Mouse (Mus musculus): Measurements from ENCODE around the gene Snrpa.
A peak's percentile ranks its signal among the peaks of the same experiment; 100 is the strongest.

Gene Snrpa

DNA sequence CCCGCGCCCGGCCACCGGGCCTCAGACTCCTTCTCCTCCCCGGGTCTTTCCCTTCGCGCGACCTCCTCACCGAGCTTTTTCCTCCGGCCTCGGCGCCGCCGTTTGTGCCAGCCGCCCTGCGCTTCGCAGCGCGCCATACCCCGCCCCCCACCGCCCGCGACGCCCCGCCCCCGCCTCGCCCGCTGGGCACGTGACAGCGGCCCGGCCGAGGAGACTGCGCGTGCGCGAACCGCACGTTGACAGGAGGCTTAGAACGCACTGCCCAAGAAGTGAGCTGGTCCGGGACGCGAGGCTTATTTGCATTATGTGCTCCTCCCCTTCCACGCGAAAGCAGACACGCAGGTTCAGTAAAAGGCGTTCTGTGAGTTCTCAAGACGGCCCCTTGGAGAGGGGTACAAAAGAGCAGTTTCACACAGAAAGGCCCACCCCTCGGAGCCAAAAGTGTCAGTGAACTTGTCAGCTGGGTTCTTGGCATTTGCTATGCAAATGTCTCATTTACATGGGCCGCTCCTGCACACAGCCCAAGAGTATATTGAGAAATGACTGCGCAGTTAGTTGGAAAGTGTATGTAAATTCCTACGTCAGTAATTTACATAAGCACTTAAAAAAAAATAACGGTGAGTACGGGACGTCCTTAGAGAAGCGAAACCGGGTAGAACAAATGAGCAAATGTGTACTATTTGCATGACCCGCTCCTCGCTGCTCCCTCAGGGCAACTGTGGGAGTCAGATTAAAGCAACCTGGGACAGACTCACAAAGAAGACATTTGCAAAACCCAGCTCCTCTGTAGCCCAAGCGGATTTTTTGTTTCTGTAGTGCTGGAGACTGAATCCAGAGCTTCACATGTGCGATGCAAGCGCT is 29.2 kb downstream of the Snrpa start, which contains the start of gene Egln2:
TSS of gene Egln2 (minus strand) at position 189 of the 861 bp plus-strand sequence.
- DNase-seq (ENCODE audit: low read depth, low spot score), result peak; percentile 93

DNA sequence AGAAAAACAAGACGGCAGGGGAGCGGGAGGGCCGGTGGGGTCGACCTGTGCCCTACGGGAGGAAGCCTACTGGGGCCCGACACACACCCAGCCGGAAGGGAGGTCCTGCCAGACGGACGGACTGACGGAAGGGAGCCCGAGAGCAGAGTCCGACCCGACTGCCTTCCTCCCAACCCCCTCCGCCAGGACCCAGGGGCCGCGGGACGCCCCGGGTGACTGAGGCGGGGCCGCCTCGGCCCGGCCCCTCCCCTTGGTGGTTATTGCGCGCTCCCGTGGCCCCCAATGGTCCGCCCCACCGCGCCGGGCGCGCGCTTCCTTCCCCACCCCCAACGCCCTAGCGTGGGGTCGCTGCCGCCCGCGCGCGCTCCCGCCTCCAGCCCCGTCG is 29.9 kb downstream of the Snrpa start:
- peak; percentile 79 for DNase-seq (ENCODE audit: low read depth, low spot score)

- no peak for DNase-seq (ENCODE audit: low read depth, low spot score)
These were observed 30.4 kb downstream of the Snrpa start for GRCm38 (mm10) chr7:27165696-27166095.

DNA sequence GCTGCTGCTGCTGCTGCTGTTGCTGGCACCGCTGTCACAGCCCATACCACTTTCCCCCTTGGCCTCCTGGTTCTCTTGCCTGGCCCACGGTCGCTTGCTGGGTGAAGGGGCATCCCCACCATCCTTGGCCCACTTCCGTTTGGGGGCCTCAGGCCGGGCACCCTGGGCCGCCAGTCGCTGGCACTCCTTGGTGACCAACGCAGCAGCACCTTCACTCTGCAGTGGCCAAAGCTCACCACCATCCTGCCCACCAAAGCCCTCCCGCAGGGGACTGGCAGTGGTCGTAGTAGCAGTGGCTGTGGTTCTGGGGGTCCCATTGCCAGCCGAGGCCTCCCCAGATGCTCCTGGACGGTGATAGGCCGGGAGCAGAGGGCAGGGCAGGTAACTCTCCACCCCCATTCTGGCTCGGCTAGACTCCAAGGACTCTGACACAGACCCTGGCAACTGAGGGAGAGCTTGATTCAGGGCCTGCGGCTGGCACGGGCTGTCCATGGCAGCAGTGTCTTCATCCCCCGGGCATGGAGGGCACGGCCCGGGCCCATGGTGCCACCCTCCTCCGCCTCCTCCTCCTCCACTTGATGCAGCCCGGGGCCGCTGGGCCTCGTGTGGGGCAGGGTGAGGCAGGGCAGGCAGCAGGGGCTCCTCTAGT is 30.9 kb downstream of the Snrpa start:
- DNase-seq (ENCODE audit: low read depth, low spot score), result no peak

DNA sequence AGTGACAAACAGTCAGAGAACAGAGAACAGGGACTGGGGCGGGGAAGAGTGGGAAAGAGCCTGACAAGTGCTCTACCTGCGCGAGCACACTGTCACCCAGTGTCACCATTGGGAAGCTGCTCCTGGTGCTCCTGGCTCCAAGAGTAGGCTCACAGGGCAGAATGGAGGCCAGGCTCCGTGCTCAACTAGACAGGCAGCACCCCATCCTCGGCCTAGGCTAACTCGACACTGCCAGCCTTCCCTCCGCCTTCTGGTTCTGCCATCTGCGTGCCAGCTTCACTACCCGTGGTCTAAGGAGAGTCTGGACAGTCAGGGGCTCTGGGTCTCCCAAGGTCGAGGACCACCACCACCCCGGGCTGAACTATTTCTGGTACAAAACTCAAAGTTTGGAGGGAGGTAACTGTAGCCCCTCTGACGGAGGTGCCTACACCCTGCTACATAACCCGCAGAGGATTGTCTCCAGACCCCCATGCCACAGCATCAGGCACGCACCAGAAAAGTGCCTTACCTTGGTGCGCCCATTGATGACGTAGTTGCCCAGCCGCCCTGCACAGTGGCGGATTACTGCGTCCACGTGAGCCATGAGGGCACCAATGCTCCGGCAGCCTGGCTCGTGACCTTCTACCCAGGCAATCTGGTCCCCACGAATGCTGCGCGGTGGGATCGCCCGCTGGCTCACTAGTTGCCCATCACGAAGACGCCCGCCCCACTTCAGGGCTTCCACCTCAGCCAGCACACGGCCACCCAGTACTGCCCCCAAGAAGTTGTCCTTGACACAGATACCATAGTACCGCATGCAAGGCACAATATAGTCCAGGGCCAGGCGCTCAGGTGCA is 31.7 kb downstream of the Snrpa start:
- DNase-seq (ENCODE audit: low read depth, low spot score), result no peak

DNA sequence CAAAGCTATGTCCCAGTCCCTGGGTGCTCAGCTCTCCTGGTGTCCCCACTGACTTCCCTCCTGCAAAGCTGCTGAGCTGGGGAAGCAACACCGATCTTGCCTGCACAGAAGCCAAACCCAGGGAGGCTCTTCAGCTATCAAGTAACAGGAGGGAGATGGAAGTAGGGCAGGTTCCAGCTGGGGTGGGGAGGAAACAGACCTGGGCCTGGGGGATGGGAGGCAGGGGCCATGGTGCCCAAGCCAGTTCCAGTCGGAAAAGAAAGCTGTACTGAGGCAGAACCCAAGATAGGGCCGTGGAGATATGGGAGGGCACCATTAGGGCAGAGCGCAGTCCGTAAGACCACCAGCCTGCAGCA is 32.6 kb downstream of the Snrpa start:
- DNase-seq (ENCODE audit: low read depth, low spot score), result no peak

- no peak for DNase-seq (ENCODE audit: low read depth, low spot score)
These were observed 33.2 kb downstream of the Snrpa start for GRCm38 (mm10) chr7:27162780-27163449.

DNA sequence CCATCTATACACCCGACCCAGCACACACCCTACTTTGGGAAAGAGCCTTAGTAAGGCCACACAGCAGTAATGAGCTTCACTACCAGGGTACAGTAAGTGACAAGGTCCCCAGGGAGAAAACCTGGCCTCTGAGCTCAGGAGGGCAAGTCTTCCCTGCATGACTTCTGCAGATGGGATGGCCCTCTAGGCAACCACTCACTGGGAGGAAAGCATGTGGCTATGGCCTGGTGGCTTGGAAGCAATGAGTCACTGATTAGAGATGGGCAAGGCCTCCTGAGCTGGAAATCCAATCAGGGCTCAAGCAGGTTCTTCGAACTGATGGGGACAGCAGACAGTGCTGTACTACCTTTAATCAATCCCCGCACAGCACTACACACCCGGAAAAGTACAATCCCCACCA is 34.3 kb downstream of the Snrpa start:
- DNase-seq (ENCODE audit: low read depth, low spot score), result no peak

DNA sequence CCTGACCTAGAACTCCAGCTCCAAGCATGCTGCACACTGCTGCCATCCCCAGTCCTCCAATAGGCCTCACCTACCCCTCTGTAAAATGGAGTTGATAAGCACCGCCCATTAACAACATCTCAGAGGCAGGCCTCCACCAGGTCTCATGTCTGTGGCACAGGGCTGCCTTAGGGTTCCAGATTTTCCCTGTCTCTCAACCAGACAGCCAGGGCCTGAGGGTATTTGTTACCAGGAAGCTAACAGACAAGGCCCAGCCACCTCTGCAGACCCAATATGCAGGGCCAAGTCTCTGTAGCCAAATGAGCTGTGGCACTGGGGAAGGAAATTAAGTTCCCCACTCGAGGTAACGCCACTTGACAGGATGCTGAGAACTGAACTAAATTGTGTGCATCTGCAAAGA is 35.1 kb downstream of the Snrpa start:
- DNase-seq (ENCODE audit: low read depth, low spot score), result no peak

GRCm38 (mm10) chr7:27159882-27160281 is 36.2 kb downstream of the Snrpa start:
- peak; percentile 85 for DNase-seq (ENCODE audit: low read depth, low spot score)

- DNase-seq (ENCODE audit: low read depth, low spot score), result no peak
These were observed 36.8 kb downstream of the Snrpa start for GRCm38 (mm10) chr7:27159256-27159655.

DNA sequence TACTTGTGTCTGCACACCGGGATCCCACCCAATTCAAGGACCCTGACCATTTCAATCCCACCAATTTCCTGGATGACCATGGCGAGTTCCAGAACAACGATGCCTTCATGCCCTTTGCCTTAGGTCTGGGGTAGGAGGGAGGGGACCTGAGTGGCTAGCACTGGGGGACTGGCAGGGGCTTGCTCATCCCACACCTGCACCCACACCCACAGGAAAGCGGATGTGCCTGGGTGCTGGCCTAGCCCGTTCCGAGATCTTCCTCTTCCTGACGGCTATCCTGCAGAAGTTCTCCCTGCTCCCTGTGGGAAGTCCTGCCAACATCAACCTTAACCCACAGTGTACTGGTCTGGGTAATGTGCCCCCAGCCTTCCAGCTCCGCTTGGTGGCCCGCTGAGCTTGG is 37.9 kb downstream of the Snrpa start:
- no peak for DNase-seq (ENCODE audit: low read depth, low spot score)

DNA sequence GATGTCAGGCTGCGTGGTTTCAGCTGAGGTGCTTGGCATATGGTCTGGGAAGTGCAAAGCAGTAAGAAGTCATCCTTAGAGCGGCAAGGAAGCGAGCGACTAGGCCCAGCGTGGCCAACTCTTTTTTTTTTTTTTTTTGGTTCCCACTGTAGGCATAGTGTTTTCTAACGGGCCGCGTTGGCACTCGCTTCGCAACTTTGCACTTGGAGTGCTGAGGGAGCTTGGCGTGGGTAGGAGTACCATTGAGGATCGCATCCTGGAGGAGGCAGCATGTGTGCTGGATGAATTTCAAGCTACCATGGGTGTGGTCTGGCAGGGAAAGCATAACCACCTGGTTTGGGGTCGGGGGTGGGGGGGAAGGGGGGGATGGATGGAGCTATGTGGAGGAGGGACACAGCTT is 40.1 kb downstream of the Snrpa start:
- no peak for DNase-seq (ENCODE audit: low read depth, low spot score)

DNA sequence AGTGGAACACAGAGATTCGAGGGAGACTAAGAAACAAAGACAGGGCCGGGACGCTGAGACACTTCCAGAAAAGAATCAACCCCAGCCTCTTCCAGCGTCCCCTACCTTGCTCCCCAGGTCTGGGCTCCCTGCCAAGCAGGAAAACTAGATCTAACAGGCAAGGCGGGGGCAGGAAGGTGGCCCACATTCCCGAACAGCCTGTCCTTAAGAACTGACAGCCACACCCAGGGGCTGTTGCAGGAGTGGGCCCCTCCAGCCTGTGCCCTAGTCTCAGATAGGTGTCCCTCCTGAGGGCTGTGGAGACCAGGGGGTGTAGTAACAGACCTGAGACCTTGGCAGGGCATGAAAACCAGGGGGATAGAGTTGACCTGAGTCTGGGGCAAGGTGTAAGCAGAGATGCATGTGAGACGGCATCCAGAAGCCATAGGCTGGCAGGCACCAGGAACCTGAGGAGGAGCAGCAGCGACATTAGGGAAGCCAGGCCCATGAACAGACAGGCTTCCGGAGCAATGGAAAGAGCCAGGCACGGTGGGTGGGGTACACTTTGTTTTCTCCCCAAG is 42.8 kb downstream of the Snrpa start, which contains the start of gene Cyp2t4:
TSS of gene Cyp2t4 (plus strand) at position 510 of the 560 bp plus-strand sequence.
- no peak for DNase-seq (ENCODE audit: low read depth, low spot score)

Data from forelimb bud, embryonic 11.5 days (tissue).